Mouse (Mus musculus): ENCODE results near the gene Lrrc15.

DNA sequence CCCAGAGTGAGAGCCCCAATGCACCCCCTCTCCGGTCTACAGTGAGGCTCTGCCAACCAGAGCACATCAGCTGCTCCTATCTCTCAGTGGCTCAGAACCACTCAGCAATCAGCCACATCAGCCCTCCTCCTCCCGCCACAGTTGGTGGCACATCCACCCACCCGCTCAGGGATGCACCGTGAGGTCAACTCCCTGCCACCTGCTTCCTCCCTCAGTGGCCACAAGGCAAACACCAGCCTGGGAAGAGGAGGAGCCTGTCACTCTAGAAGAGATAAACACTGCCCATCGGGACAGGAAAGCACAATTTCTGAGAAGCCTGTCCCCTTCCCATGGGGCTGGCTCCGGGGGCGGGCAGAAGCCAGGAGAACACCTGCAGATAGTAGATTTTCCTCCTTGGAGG, 55.7 kb downstream of the Lrrc15 start:
- TF ChIP-seq CTCF (IDR thresholded peaks at IDR 0.05; ENCODE audit: borderline replicate concordance, extremely low read depth, insufficient read depth, insufficient read length) = no peak
- TF ChIP-seq POLR2A (IDR thresholded peaks at IDR 0.05; ENCODE audit: borderline replicate concordance, extremely low read depth, insufficient read depth, insufficient read length, poor library complexity, severe bottlenecking) = no peak

All from brain, embryonic 14.5 days (tissue).